Mouse (Mus musculus): ENCODE measurements around the gene Tpcn2.
A peak's percentile ranks its signal among the peaks of the same experiment; 100 is the strongest.

The Tpcn2 gene

GRCm38 (mm10) chr7:145242851-145243712, 40.7 kb downstream of the Tpcn2 start:
- DNase-seq (ENCODE audit: low read depth, low spot score): peak; percentile 61

GRCm38 (mm10) chr7:145242028-145242427, 41.8 kb downstream of the Tpcn2 start:
- no peak for DNase-seq (ENCODE audit: low read depth, low spot score)

- DNase-seq (ENCODE audit: low read depth, low spot score): no peak
Observed at GRCm38 (mm10) chr7:145240929-145241328, 42.9 kb downstream of the Tpcn2 start.

GRCm38 (mm10) chr7:145239736-145240505, 43.9 kb downstream of the Tpcn2 start:
- no peak for DNase-seq (ENCODE audit: low read depth, low spot score)

GRCm38 (mm10) chr7:145239145-145239544, 44.7 kb downstream of the Tpcn2 start:
- no peak for DNase-seq (ENCODE audit: low read depth, low spot score)

- DNase-seq (ENCODE audit: low read depth, low spot score): no peak
Observed at GRCm38 (mm10) chr7:145234841-145235790, 48.7 kb downstream of the Tpcn2 start.

GRCm38 (mm10) chr7:145231659-145232058, 52.2 kb downstream of the Tpcn2 start:
- no peak for DNase-seq (ENCODE audit: low read depth, low spot score)

GRCm38 (mm10) chr7:145226641-145227040, 57.2 kb downstream of the Tpcn2 start:
- no peak for DNase-seq (ENCODE audit: low read depth, low spot score)

GRCm38 (mm10) chr7:145225626-145226025, 58.2 kb downstream of the Tpcn2 start:
- DNase-seq (ENCODE audit: low read depth, low spot score): no peak

GRCm38 (mm10) chr7:145221841-145222689, 61.7 kb downstream of the Tpcn2 start:
- peak; percentile 19 for DNase-seq (ENCODE audit: low read depth, low spot score)

- DNase-seq (ENCODE audit: low read depth, low spot score): no peak
Observed at GRCm38 (mm10) chr7:145221346-145221745, 62.5 kb downstream of the Tpcn2 start.

GRCm38 (mm10) chr7:145219420-145219831, 64.4 kb downstream of the Tpcn2 start:
- DNase-seq (ENCODE audit: low read depth, low spot score): no peak

- DNase-seq (ENCODE audit: low read depth, low spot score): no peak
Observed at GRCm38 (mm10) chr7:145216591-145216990, 67.2 kb downstream of the Tpcn2 start.

- DNase-seq (ENCODE audit: low read depth, low spot score): no peak
Observed at GRCm38 (mm10) chr7:145215476-145215875, 68.3 kb downstream of the Tpcn2 start.

GRCm38 (mm10) chr7:145211680-145212659, 71.8 kb downstream of the Tpcn2 start:
- DNase-seq (ENCODE audit: low read depth, low spot score): no peak

GRCm38 (mm10) chr7:145210477-145211070, 73.2 kb downstream of the Tpcn2 start:
- no peak for DNase-seq (ENCODE audit: low read depth, low spot score)

- DNase-seq (ENCODE audit: low read depth, low spot score): no peak
Observed at GRCm38 (mm10) chr7:145208006-145208405, 75.8 kb downstream of the Tpcn2 start, which contains the start of gene 1810010D01Rik. 1810010D01Rik (minus strand) TSS chr7:145208119.

GRCm38 (mm10) chr7:145206801-145207200, 77.0 kb downstream of the Tpcn2 start:
- no peak for DNase-seq (ENCODE audit: low read depth, low spot score)
